Mouse (Mus musculus) myocyte (in vitro differentiated cells): ENCODE results near the gene Plekhj1. TPM values are rescaled to one million over a fixed set of nuclear protein-coding genes. Genes with fewer than 3 reads are reported as not detected.

Source experiments
- H3K27me3 ChIP-seq: one replicate; pipeline ENCODE4 v1.6.1; 2011; ENCODE audit not compliant: control insufficient read depth, insufficient read depth, insufficient read length
- H3K36me3 ChIP-seq: one replicate; pipeline ENCODE4 v1.6.1; 2011; ENCODE audit not compliant: control insufficient read depth, insufficient read depth
- H3K4me2 ChIP-seq: one replicate; pipeline ENCODE4 v1.6.1; 2011; ENCODE audit warnings: low read depth, control low read depth
- H3K4me3 ChIP-seq: one replicate; pipeline ENCODE4 v1.5.1; 2011; ENCODE audit warnings: mild to moderate bottlenecking, control low read depth, moderate library complexity
- H3K79me2 ChIP-seq: one replicate; pipeline ENCODE4 v1.6.1; 2011; ENCODE audit not compliant: control insufficient read depth, insufficient read depth
- H3ac ChIP-seq: one replicate; pipeline ENCODE4 v1.6.1; 2011; ENCODE audit not compliant: control insufficient read depth, insufficient read length
- CEBPB ChIP-seq: IDR thresholded peaks from 2 replicates; pipeline ENCODE4 v1.6.1; 2011; ENCODE audit warnings: mild to moderate bottlenecking, moderate library complexity; ENCODE audit not compliant: poor library complexity, insufficient read depth, severe bottlenecking
- E2F4 ChIP-seq: IDR thresholded peaks from one replicate; pipeline ENCODE4 v1.6.1; 2011; ENCODE audit warnings: mild to moderate bottlenecking, control low read depth, moderate library complexity; ENCODE audit not compliant: insufficient read depth
- MAX ChIP-seq: IDR thresholded peaks from one replicate; pipeline ENCODE4 v1.6.1; 2011; ENCODE audit warnings: low read depth, mild to moderate bottlenecking, control low read depth
- MYOD1 ChIP-seq, 3 experiments: IDR thresholded peaks; one replicate each; pipeline ENCODE4 v1.6.1; 2011; ENCODE audit warnings: control low read depth in 2 of 3, low read depth in 2 of 3, mild to moderate bottlenecking in 2 of 3, moderate library complexity in 1 of 3; ENCODE audit not compliant: insufficient read length in 2 of 3, control insufficient read depth in 1 of 3
- MYOG ChIP-seq, 3 experiments: IDR thresholded peaks; one replicate each; pipeline ENCODE4 v1.6.1; 2011; ENCODE audit warnings: control low read depth in 2 of 3, low read depth in 2 of 3, mild to moderate bottlenecking in 2 of 3; ENCODE audit not compliant: insufficient read length in 2 of 3, control insufficient read depth in 1 of 3, insufficient read depth in 1 of 3
- POLR2A ChIP-seq: IDR thresholded peaks from one replicate; pipeline ENCODE4 v1.6.1; 2011; ENCODE audit warnings: low read depth, mild to moderate bottlenecking, control low read depth, moderate library complexity; ENCODE audit not compliant: insufficient read length
- POLR2AphosphoS2 ChIP-seq: IDR thresholded peaks from one replicate; pipeline ENCODE4 v1.6.1; 2011; ENCODE audit warnings: low read depth, control low read depth; ENCODE audit not compliant: insufficient read length
- REST ChIP-seq: IDR thresholded peaks from one replicate; pipeline ENCODE4 v1.6.1; 2011; ENCODE audit warnings: mild to moderate bottlenecking, control low read depth, moderate library complexity; ENCODE audit not compliant: insufficient read depth, insufficient read length
- SRF ChIP-seq: IDR thresholded peaks from one replicate; pipeline ENCODE4 v1.6.1; 2011; ENCODE audit warnings: low read depth; ENCODE audit not compliant: control insufficient read depth, insufficient read length
- TCF12 ChIP-seq: IDR thresholded peaks from one replicate; pipeline ENCODE4 v1.6.1; 2011; ENCODE audit warnings: mild to moderate bottlenecking, control low read depth; ENCODE audit not compliant: poor library complexity, insufficient read depth, severe bottlenecking
- TCF3 ChIP-seq: IDR thresholded peaks from one replicate; pipeline ENCODE4 v1.6.1; 2011; ENCODE audit warnings: low read depth, control low read depth; ENCODE audit not compliant: insufficient read length
- USF1 ChIP-seq: IDR thresholded peaks from one replicate; pipeline ENCODE4 v1.6.1; 2011; ENCODE audit warnings: low read depth, mild to moderate bottlenecking, control low read depth, moderate library complexity
- polyA plus RNA-seq: library from polyadenylated mRNA; unstranded; fragments of >200 nt; fragmentation: generic; extraction: Trizol; gene quantifications from one replicate; pipeline ENCODE4 v1.2.1, GENCODE M21; 2012; ENCODE audit warnings: missing spikeins

The Plekhj1 gene
- polyA plus RNA-seq, 1 experiment: 69.6 TPM

DNA sequence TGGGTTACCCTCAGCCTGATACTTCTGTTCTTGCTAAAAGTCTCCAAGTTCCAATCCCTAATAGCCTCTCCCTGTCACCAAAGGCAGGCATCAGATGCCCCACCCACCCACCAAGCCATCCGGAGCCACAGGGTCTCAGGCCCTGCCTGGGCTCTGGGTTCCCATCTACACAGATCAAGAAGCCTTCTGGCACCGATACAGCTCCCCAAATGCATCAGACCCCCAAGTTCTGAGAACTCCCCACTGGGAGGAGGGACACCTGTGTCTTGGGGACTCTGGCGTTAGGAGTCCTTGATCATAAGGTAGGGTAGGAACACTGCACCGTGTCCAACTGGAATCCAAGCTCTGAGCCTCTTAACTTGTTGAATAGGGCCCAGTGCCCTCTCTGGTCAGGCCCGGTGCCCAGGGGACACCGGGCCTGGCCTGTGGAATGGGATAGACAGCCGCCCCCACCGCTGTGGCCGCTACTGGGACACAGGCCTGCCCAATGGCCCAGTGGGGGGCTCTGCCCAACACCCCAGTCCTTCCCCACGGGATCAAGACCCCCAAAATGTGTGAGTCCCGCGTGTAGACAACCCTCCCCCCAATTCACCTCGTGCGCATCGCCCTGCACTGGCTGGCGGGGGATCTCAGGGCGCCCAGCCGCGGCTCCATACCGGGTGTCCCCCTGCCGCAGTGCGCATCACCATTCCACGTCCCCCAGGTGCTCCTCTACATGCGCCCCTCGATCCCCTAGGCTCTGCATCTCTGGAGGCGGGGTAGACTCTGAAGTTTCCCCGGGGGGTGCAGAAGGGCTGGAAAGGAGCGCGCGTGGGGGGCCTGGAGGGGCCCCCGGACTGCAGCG lies 44.9 kb upstream of the Plekhj1 start:
- Histone ChIP-seq H3ac (no peak overlapping the region), H3K27me3 (peaks cover 39% of the 10 kb centered on the region), H3K4me3 (no peak overlapping the region), H3K36me3 (no peaks in the 10 kb centered on the region), H3K4me2 (no peak overlapping the region), H3K79me2 (no peaks in the 10 kb centered on the region)
- TF ChIP-seq POLR2A (no peak), MAX (no peak), POLR2AphosphoS2 (no peak), SRF (no peak), USF1 (no peak), TCF3 (no peak), CEBPB (no peak), REST (no peak), MYOD1 (IDR thresholded peaks at IDR 0.05; ENCODE audit: control insufficient read depth in 1 of 3, insufficient read length in 2 of 3, low read depth in 2 of 3) (no peak), E2F4 (no peak), MYOG (IDR thresholded peaks at IDR 0.05; ENCODE audit: control insufficient read depth in 1 of 3, insufficient read depth in 1 of 3, insufficient read length in 2 of 3, low read depth in 2 of 3) (no peak)

DNA sequence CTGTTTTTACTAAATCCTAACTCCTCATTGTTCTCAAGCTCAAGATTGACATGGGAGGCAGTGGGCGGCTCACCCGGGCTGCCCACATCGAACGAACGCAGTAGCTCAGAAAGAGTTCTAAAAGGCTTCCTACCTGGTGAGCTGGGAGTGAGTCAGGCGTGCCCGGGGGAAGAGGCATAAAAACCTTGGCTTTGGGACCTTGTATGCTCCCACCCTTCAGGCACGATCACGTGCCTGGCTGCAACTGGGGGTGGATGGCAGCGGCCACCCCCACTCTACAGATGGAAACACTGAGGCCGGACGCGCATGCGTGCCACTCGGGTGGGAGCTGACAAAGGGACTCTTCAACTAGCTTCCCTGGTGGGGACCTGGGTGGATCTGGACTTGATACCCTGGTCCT lies 43.9 kb upstream of the Plekhj1 start:
- Histone ChIP-seq H3ac (no peak overlapping the region), H3K36me3 (no peaks in the 10 kb centered on the region), H3K79me2 (no peaks in the 10 kb centered on the region), H3K4me3 (no peak overlapping the region), H3K4me2 (no peak overlapping the region), H3K27me3 (peaks cover 39% of the 10 kb centered on the region)
- TF ChIP-seq POLR2AphosphoS2 (no peak), E2F4 (no peak), TCF12 (no peak), MAX (no peak), MYOD1 (IDR thresholded peaks at IDR 0.05; ENCODE audit: control insufficient read depth in 1 of 3, insufficient read length in 2 of 3, low read depth in 2 of 3) (no peak), TCF3 (no peak), MYOG (IDR thresholded peaks at IDR 0.05; ENCODE audit: control insufficient read depth in 1 of 3, insufficient read depth in 1 of 3, insufficient read length in 2 of 3, low read depth in 2 of 3) (no peak), POLR2A (no peak), SRF (no peak), REST (no peak), CEBPB (no peak), USF1 (no peak)

DNA sequence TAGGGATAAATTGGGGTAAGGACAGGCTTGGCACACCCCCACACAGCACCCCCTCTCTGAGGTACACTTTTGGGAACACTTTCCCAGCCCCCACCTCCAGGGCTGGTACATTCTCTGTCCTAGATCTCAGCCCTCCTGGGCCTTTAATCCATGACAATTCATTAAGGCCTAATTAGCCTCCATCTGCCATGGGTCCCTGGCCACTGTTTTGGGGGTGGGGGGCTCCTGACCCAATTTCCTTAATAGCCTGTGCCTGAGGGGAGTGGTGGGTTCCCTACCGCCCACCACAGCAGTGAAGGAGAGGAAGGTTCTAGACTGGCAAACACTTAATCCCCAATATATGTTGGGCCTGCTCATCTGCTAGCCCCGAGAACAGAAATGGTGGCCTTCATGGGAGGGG lies 43.3 kb upstream of the Plekhj1 start:
- no peak overlapping the region for H3K4me2 ChIP-seq
- no peaks in the 10 kb centered on the region for H3K79me2 ChIP-seq
- no peak overlapping the region for H3ac ChIP-seq
- H3K4me3 ChIP-seq: no peak overlapping the region
- H3K36me3 ChIP-seq: no peaks in the 10 kb centered on the region
- TF ChIP-seq SRF (no peak), MYOG (IDR thresholded peaks at IDR 0.05; ENCODE audit: control insufficient read depth in 1 of 3, insufficient read depth in 1 of 3, insufficient read length in 2 of 3, low read depth in 2 of 3) (no peak), USF1 (no peak), MAX (no peak), TCF12 (no peak), POLR2AphosphoS2 (no peak), MYOD1 (IDR thresholded peaks at IDR 0.05; ENCODE audit: control insufficient read depth in 1 of 3, insufficient read length in 2 of 3, low read depth in 2 of 3) (no peak), TCF3 (no peak), POLR2A (no peak), CEBPB (no peak), REST (no peak), E2F4 (no peak)
- peaks cover 39% of the 10 kb centered on the region for H3K27me3 ChIP-seq

DNA sequence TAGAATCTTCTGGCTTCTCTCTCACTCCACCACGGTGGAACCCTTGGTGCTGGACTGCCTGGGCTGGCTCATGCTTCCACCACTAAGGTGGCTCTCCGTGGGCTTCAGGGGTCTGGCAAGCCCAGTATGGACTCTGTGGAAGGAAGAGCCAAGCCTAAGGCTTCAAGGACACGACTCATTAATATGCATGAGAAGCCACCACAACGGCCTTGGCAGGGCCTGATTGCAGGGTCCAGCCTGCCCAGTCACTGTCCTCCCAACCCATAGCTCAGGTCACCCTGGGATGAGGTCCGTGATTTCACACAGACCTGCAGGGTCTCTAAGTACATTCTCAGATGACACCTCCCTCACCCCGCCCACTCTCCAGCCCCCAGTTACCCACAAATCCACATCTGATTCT lies 41.4 kb upstream of the Plekhj1 start:
- no peak overlapping the region for H3K4me2 ChIP-seq
- H3K79me2 ChIP-seq: no peaks in the 10 kb centered on the region
- H3ac ChIP-seq: no peak overlapping the region
- TF ChIP-seq REST (no peak), TCF12 (no peak), MYOG (IDR thresholded peaks at IDR 0.05; ENCODE audit: control insufficient read depth in 1 of 3, insufficient read depth in 1 of 3, insufficient read length in 2 of 3, low read depth in 2 of 3) (no peak), MAX (no peak), SRF (no peak), TCF3 (no peak), USF1 (no peak), POLR2AphosphoS2 (no peak), MYOD1 (IDR thresholded peaks at IDR 0.05; ENCODE audit: control insufficient read depth in 1 of 3, insufficient read length in 2 of 3, low read depth in 2 of 3) (no peak), CEBPB (no peak), E2F4 (no peak), POLR2A (no peak)
- no peaks in the 10 kb centered on the region for H3K36me3 ChIP-seq
- H3K27me3 ChIP-seq: peaks cover 31% of the 10 kb centered on the region
- no peak overlapping the region for H3K4me3 ChIP-seq
